Mouse (Mus musculus): ENCODE measurements around the gene Dgkb. TPM values are rescaled to one million over a fixed set of nuclear protein-coding genes. Genes with fewer than 3 reads are reported as not detected.

The Dgkb gene
- polyA plus RNA-seq, 1 experiment from 2014 or later: 1.2 TPM

- H3K27me3 ChIP-seq (ENCODE audit: insufficient read depth, low read length): no peaks in the 10 kb centered on the region
- no peaks in the 10 kb centered on the region for H3K4me1 ChIP-seq (ENCODE audit: insufficient read depth, low read length)
- no peak overlapping the region for H3K9ac ChIP-seq (replicated peaks; ENCODE audit: low read length)
- no peaks in the 10 kb centered on the region for H3K36me3 ChIP-seq (ENCODE audit: insufficient read depth, low read length)
- no peak overlapping the region for H3K4me3 ChIP-seq (ENCODE audit: low read length)
- ATAC-seq (ENCODE audit: low FRiP score, low TSS enrichment): no peak
- H3K27ac ChIP-seq (ENCODE audit: low read length): no peak overlapping the region
- H3K4me2 ChIP-seq (replicated peaks; ENCODE audit: low read depth, low read length): no peak overlapping the region
- H3K9me3 ChIP-seq (ENCODE audit: low read length): no peaks in the 10 kb centered on the region
- 86% methylated on average over 1 of the region's 1 CpGs for WGBS
Measured at GRCm38 (mm10) chr12:37988066-37988591, 170.6 kb downstream of the Dgkb start.

DNA sequence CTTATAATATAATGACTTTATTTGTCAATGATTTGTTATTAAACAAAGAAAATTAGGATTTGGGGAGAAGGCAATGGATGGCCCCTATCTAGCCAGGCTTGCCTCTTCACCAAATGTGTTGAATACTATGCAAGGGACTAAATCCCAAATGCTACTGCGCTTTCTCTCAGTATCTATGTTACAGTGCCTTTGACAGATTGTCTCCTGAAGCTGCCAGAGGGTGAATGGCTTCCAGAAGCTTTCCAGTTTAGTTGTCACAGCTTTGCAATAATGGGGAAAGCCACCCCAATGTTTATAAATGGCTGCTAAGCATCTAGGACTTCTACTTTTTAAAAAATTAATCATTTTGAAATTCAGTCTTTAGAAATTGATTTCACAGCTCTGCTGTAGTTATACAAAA, 175.7 kb downstream of the Dgkb start:
- H3K4me3 ChIP-seq (ENCODE audit: low read length): no peak overlapping the region
- WGBS: 97% methylated on average over 1 of the region's 1 CpGs
- no peaks in the 10 kb centered on the region for H3K4me1 ChIP-seq (ENCODE audit: insufficient read depth, low read length)
- H3K4me2 ChIP-seq (replicated peaks; ENCODE audit: low read depth, low read length): no peak overlapping the region
- no peaks in the 10 kb centered on the region for H3K27me3 ChIP-seq (ENCODE audit: insufficient read depth, low read length)
- no peak overlapping the region for H3K27ac ChIP-seq (ENCODE audit: low read length)
- H3K36me3 ChIP-seq (ENCODE audit: insufficient read depth, low read length): no peaks in the 10 kb centered on the region
- no peak for ATAC-seq (ENCODE audit: low FRiP score, low TSS enrichment)
- H3K9me3 ChIP-seq (ENCODE audit: low read length): no peaks in the 10 kb centered on the region
- no peak overlapping the region for H3K9ac ChIP-seq (replicated peaks; ENCODE audit: low read length)

DNA sequence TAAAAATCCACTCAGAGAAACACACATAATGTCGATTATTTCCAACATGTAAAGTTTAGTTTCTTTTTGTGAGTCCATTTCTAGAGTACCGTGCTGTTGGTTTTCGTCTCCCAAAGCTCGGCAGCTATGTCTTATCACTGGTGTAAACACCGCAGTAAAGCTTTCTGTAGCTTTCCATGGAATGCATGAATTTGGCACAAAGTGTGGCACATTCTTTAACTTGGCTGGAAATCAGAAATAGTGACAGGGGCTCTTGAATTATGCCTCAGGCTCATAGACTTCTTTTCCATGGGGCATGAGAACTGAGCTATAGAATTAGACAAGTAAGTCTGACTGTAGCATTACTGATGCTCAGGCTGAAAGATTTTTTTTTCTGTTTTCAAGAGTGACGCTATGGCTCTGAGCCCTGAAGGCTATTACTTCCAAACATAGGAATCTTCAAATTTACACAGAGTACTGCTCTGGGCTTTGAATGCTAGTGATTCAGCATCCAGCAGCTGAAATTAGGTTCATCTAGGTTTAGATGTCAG, 179.0 kb downstream of the Dgkb start:
- WGBS: 79% methylated on average over 6 of the region's 6 CpGs
- Histone ChIP-seq H3K36me3 (ENCODE audit: insufficient read depth, low read length) (no peaks in the 10 kb centered on the region), H3K4me2 (replicated peaks; ENCODE audit: low read depth, low read length) (no peak overlapping the region), H3K27me3 (ENCODE audit: insufficient read depth, low read length) (no peaks in the 10 kb centered on the region), H3K4me1 (ENCODE audit: insufficient read depth, low read length) (no peaks in the 10 kb centered on the region), H3K9ac (replicated peaks; ENCODE audit: low read length) (no peak overlapping the region), H3K4me3 (ENCODE audit: low read length) (no peak overlapping the region), H3K9me3 (ENCODE audit: low read length) (no peaks in the 10 kb centered on the region), H3K27ac (ENCODE audit: low read length) (no peak overlapping the region)
- no peak for ATAC-seq (ENCODE audit: low FRiP score, low TSS enrichment)

- ATAC-seq (ENCODE audit: low FRiP score, low TSS enrichment): no peak
- H3K27me3 ChIP-seq (ENCODE audit: insufficient read depth, low read length): no peaks in the 10 kb centered on the region
- 80% methylated on average over 4 of the region's 4 CpGs for WGBS
Measured at GRCm38 (mm10) chr12:38017674-38018073, 200.1 kb downstream of the Dgkb start.

DNA sequence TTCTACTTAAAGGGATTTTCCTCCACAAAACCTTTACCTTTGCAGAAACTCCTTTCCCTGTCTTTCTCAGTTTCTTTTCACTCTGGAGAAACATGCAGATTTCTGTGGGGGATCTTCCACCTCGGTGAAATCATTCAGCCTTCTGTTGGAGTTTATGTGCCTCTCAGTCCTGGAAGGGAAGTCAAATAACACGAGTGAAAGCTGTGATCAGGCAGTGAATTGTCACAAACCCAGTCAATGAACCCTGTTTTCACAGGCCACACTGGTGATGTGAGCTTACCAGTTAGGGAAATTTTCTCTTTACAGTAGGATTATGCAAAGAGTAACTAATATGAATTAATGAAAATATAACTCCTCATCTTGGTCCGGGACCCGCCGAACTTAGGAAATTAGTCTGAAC, 229.7 kb downstream of the Dgkb start:
- ATAC-seq (ENCODE audit: low FRiP score, low TSS enrichment): no peak
- Histone ChIP-seq H3K9me3 (ENCODE audit: low read length) (no peaks in the 10 kb centered on the region), H3K27me3 (ENCODE audit: insufficient read depth, low read length) (no peaks in the 10 kb centered on the region), H3K9ac (replicated peaks; ENCODE audit: low read length) (no peak overlapping the region), H3K4me1 (ENCODE audit: insufficient read depth, low read length) (no peaks in the 10 kb centered on the region), H3K27ac (ENCODE audit: low read length) (no peak overlapping the region), H3K36me3 (ENCODE audit: insufficient read depth, low read length) (no peaks in the 10 kb centered on the region), H3K4me3 (ENCODE audit: low read length) (no peak overlapping the region), H3K4me2 (replicated peaks; ENCODE audit: low read depth, low read length) (no peak overlapping the region)
- WGBS: 84% methylated on average over 5 of the region's 5 CpGs

More at GRCm38 (mm10) chr12:38017674-38018073, 200.1 kb downstream of the Dgkb start:
- no peak overlapping the region for H3K4me2 ChIP-seq (replicated peaks; ENCODE audit: low read depth, low read length)
- no peak overlapping the region for H3K4me3 ChIP-seq (ENCODE audit: low read length)
- H3K9me3 ChIP-seq (ENCODE audit: low read length): no peaks in the 10 kb centered on the region
- no peaks in the 10 kb centered on the region for H3K4me1 ChIP-seq (ENCODE audit: insufficient read depth, low read length)
- H3K9ac ChIP-seq (replicated peaks; ENCODE audit: low read length): no peak overlapping the region
- H3K27ac ChIP-seq (ENCODE audit: low read length): no peak overlapping the region
- no peaks in the 10 kb centered on the region for H3K36me3 ChIP-seq (ENCODE audit: insufficient read depth, low read length)

DNA sequence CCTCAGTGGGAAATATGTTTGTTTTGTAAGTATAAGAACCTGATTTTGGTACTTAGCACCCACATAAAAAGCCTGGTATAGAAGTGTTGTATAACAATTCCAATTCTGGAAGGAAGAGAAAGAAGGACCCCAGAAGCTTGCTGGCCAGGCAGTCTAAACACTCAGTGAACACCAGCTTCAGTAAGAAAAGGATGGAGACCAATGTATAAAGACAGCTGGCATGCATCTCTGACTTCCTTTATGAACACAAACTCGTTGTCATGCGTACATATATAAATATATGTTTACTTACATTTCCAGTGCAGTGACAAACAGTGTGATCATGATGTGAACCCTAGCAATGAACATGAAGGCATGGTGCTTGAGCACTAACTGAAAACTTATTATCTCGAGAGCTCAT, 270.7 kb downstream of the Dgkb start:
- Histone ChIP-seq H3K4me2 (replicated peaks; ENCODE audit: low read depth, low read length) (no peak overlapping the region), H3K36me3 (ENCODE audit: insufficient read depth, low read length) (no peaks in the 10 kb centered on the region), H3K27ac (ENCODE audit: low read length) (no peak overlapping the region), H3K27me3 (ENCODE audit: insufficient read depth, low read length) (no peaks in the 10 kb centered on the region), H3K4me1 (ENCODE audit: insufficient read depth, low read length) (no peaks in the 10 kb centered on the region), H3K9ac (replicated peaks; ENCODE audit: low read length) (no peak overlapping the region), H3K4me3 (ENCODE audit: low read length) (no peak overlapping the region), H3K9me3 (ENCODE audit: low read length) (no peaks in the 10 kb centered on the region)
- WGBS: 74% methylated on average over 3 of the region's 3 CpGs
- no peak for ATAC-seq (ENCODE audit: low FRiP score, low TSS enrichment)

DNA sequence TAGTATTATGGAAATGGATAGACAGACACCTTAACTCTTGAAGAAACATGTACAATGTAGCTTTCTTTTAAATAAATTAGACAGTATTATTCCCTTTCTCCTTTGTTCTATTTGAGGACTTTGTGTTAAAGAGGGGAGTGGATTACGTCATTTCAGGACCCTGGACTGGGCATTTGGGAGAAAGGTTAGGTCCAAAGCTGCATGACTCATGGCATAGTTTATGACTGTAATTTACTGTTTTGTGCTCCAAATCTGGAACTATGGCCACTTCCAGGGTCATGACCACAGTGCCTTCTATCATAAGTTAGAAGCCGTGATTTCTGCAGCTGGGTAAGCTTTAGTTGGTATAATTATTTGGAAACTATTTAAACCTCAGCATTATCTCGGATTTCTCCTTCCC, 294.4 kb downstream of the Dgkb start:
- Histone ChIP-seq H3K4me2 (replicated peaks; ENCODE audit: low read depth, low read length) (no peak overlapping the region), H3K27me3 (ENCODE audit: insufficient read depth, low read length) (no peaks in the 10 kb centered on the region), H3K9me3 (ENCODE audit: low read length) (no peaks in the 10 kb centered on the region), H3K27ac (ENCODE audit: low read length) (no peak overlapping the region), H3K4me1 (ENCODE audit: insufficient read depth, low read length) (no peaks in the 10 kb centered on the region), H3K9ac (replicated peaks; ENCODE audit: low read length) (no peak overlapping the region), H3K4me3 (ENCODE audit: low read length) (no peak overlapping the region), H3K36me3 (ENCODE audit: insufficient read depth, low read length) (no peaks in the 10 kb centered on the region)
- 25% methylated on average over 3 of the region's 3 CpGs for WGBS
- no peak for ATAC-seq (ENCODE audit: low FRiP score, low TSS enrichment)

DNA sequence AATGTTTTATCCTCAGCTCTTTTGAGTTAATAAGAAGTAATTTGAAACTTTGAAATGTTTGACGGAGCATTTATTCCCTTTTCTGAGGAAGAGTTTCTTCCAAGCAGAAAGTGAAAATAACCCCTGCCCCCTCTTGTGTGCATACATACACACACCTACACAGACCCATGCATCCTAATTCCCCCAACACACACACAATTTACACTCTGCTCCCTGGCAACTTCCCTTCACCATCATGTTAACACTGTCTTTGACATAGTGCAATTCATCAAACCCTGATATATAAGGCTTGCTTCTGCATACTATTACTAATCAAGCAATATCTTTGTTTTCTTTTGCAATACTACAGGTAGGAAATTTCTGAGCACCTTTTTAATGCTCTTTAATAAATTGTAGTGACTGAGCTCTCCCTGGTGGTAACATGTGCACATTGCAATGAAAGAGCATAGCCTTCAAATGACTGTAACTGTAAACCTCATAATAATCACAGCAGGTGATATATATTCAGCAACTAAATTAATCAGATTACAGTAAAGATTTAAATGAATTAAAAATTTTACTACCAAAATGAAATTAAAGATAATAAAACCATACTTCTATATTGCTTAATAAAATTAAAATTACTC, 297.6 kb downstream of the Dgkb start:
- H3K4me3 ChIP-seq (ENCODE audit: low read length): no peak overlapping the region
- no peaks in the 10 kb centered on the region for H3K36me3 ChIP-seq (ENCODE audit: insufficient read depth, low read length)
- H3K4me1 ChIP-seq (ENCODE audit: insufficient read depth, low read length): no peaks in the 10 kb centered on the region
- no peaks in the 10 kb centered on the region for H3K9me3 ChIP-seq (ENCODE audit: low read length)
- 56% methylated on average over 1 of the region's 1 CpGs for WGBS
- peak; percentile 35; the same call in 1 of the 2 replicates for ATAC-seq (ENCODE audit: low FRiP score, low TSS enrichment)
- no peak overlapping the region for H3K4me2 ChIP-seq (replicated peaks; ENCODE audit: low read depth, low read length)
- H3K27me3 ChIP-seq (ENCODE audit: insufficient read depth, low read length): no peaks in the 10 kb centered on the region
- H3K27ac ChIP-seq (ENCODE audit: low read length): no peak overlapping the region
- no peak overlapping the region for H3K9ac ChIP-seq (replicated peaks; ENCODE audit: low read length)

GRCm38 (mm10) chr12:38123524-38123923, 306.0 kb downstream of the Dgkb start:
- Histone ChIP-seq H3K4me2 (replicated peaks; ENCODE audit: low read depth, low read length) (no peak overlapping the region), H3K36me3 (ENCODE audit: insufficient read depth, low read length) (no peaks in the 10 kb centered on the region), H3K9me3 (ENCODE audit: low read length) (no peaks in the 10 kb centered on the region), H3K9ac (replicated peaks; ENCODE audit: low read length) (no peak overlapping the region), H3K27ac (ENCODE audit: low read length) (no peak overlapping the region), H3K27me3 (ENCODE audit: insufficient read depth, low read length) (no peaks in the 10 kb centered on the region), H3K4me3 (ENCODE audit: low read length) (no peak overlapping the region), H3K4me1 (ENCODE audit: insufficient read depth, low read length) (no peaks in the 10 kb centered on the region)
- ATAC-seq (ENCODE audit: low FRiP score, low TSS enrichment): no peak

- H3K27me3 ChIP-seq (ENCODE audit: insufficient read depth, low read length): no peaks in the 10 kb centered on the region
- H3K36me3 ChIP-seq (ENCODE audit: insufficient read depth, low read length): no peaks in the 10 kb centered on the region
- H3K4me1 ChIP-seq (ENCODE audit: insufficient read depth, low read length): no peaks in the 10 kb centered on the region
- ATAC-seq (ENCODE audit: low FRiP score, low TSS enrichment): no peak
- no peak overlapping the region for H3K4me3 ChIP-seq (ENCODE audit: low read length)
- WGBS: 86% methylated on average over 4 of the region's 4 CpGs
- no peak overlapping the region for H3K9ac ChIP-seq (replicated peaks; ENCODE audit: low read length)
- no peak overlapping the region for H3K4me2 ChIP-seq (replicated peaks; ENCODE audit: low read depth, low read length)
- no peaks in the 10 kb centered on the region for H3K9me3 ChIP-seq (ENCODE audit: low read length)
- H3K27ac ChIP-seq (ENCODE audit: low read length): no peak overlapping the region
Measured at GRCm38 (mm10) chr12:38125297-38125696, 307.8 kb downstream of the Dgkb start.

All from kidney, embryonic 16.5 days (tissue).